Mouse (Mus musculus) kidney, postnatal 10 days (tissue): ENCODE measurements at regions not wholly inside any gene's neighbourhood (a gene's known extent, or its start where the extent isn't known, plus 50 kb on each side); places are given as distances from the start of the nearest gene placed in this dataset.
"Not testable (repeated sequence)": the region's sequence is repeated elsewhere in the genome, so short reads cannot be mapped to it uniquely, and the experiment has no call there.

ENCODE experiments used
- DNase-seq: peaks from one replicate; pipeline ENCODE4 v3.0.0; 2021; ENCODE audit warnings: mixed read lengths

- DNase-seq, result no peak
Observed at GRCm38 (mm10) chr4:55664822-55665221, 132.6 kb upstream of the Klf4 start.

GRCm38 (mm10) chr4:55663856-55664255, 131.6 kb upstream of the Klf4 start:
- DNase-seq, result peak; percentile 54

- no peak for DNase-seq
Observed at GRCm38 (mm10) chr4:55662041-55662440, 129.8 kb upstream of the Klf4 start.

- DNase-seq, result no peak
Observed at GRCm38 (mm10) chr4:55658904-55659303, 126.6 kb upstream of the Klf4 start.

- no peak for DNase-seq
Observed at GRCm38 (mm10) chr4:55655329-55655728, 123.1 kb upstream of the Klf4 start.

GRCm38 (mm10) chr4:55652628-55653027, 120.4 kb upstream of the Klf4 start:
- DNase-seq, result no peak

- DNase-seq, result peak; percentile 37
Observed at GRCm38 (mm10) chr4:55651811-55652410, 119.6 kb upstream of the Klf4 start.

GRCm38 (mm10) chr4:55651051-55651763, 118.9 kb upstream of the Klf4 start:
- peak; percentile 92 for DNase-seq

- peak; percentile 21 for DNase-seq
Observed at GRCm38 (mm10) chr4:55650186-55650585, 117.9 kb upstream of the Klf4 start.

GRCm38 (mm10) chr4:55648376-55648775, 116.1 kb upstream of the Klf4 start:
- no peak for DNase-seq

- no peak for DNase-seq
Observed at GRCm38 (mm10) chr4:55645432-55645831, 113.2 kb upstream of the Klf4 start.

GRCm38 (mm10) chr4:55644895-55645294, 112.6 kb upstream of the Klf4 start:
- no peak for DNase-seq

GRCm38 (mm10) chr4:55634946-55635511, 102.8 kb upstream of the Klf4 start:
- no peak for DNase-seq

- no peak for DNase-seq
Observed at GRCm38 (mm10) chr4:55631157-55631556, 98.9 kb upstream of the Klf4 start.

GRCm38 (mm10) chr4:55630215-55630614, 97.9 kb upstream of the Klf4 start:
- not testable (repeated sequence) for DNase-seq

GRCm38 (mm10) chr4:55624779-55625178, 92.5 kb upstream of the Klf4 start:
- DNase-seq, result no peak

GRCm38 (mm10) chr4:55623151-55623760, 91.0 kb upstream of the Klf4 start:
- no peak for DNase-seq

GRCm38 (mm10) chr4:55622651-55623050, 90.4 kb upstream of the Klf4 start:
- DNase-seq, result no peak

- DNase-seq, result no peak
Observed at GRCm38 (mm10) chr4:55619891-55620290, 87.6 kb upstream of the Klf4 start.

GRCm38 (mm10) chr4:55615808-55616207, 83.5 kb upstream of the Klf4 start:
- no peak for DNase-seq

- no peak for DNase-seq
Observed at GRCm38 (mm10) chr4:55613523-55613922, 81.3 kb upstream of the Klf4 start.

GRCm38 (mm10) chr4:55610998-55611397, 78.7 kb upstream of the Klf4 start:
- DNase-seq, result no peak

- no peak for DNase-seq
Observed at GRCm38 (mm10) chr4:55609214-55609613, 76.9 kb upstream of the Klf4 start.

GRCm38 (mm10) chr4:55605541-55605940, 73.3 kb upstream of the Klf4 start:
- DNase-seq, result no peak
